Comparison of ENCODE assay signal across 8 mouse cellular contexts in the genomic region with DNA sequence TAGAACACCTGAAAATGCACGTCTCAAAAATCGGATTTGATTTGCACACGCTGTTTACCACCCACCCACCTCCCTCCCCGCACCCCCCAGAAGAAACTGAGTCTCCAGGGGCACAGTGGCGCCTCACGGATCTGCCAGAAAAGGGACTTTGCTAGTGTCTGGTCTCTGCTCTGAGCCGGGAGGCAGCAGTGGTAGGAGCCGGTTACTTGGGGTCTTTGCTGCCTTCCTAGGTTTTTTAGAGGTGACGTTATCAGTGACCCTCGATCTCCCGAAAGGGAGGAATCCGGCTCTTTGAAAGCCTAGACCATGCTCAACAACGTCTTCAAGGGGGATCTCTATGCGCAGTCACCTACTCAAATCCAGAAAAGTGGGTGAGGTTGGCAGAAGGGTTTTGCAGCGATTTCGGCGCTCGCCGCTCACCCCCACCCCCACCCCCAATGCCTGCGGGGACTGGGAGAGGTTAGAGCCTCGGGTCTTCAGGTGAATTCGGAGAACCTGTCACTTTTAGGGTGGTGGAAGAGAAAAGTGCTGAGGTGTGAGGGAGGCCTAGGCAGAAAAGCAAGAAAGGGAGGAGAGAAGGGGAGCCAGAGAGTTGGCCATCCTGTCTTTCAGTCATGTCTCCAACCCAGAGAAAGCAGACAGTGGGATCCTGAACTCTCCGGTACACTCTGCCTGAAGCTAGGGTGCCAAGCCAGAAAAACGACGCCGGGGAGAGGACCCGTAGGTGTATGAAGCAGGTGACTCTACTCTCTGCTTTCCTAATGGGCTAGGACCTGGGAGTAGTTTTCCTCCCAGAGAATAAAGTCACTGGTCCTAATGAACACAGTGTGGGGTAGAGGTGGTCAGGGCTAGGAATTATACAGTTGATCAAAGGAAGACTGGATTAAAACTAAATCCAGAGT.
A peak's percentile ranks its signal among the peaks of the same experiment; 100 is the strongest.
DNase-seq lines count a peak whose midpoint lies in the region; ATAC-seq and TF ChIP-seq lines count a peak whose summit lies in the region.

No protein-coding gene starts in this region.

- H3K27ac ChIP-seq in thymus, adult 2 months (ENCODE audit: control insufficient read depth, insufficient read depth, low read length) = peak overlapping the region; percentile 34; the same call in 1 of the 2 replicates
- peak overlapping the region; percentile 93 for H3K27ac ChIP-seq in kidney, embryonic 16.5 days (ENCODE audit: low read length)
- H3K27ac ChIP-seq in neural tube, embryonic 14.5 days (ENCODE audit: low read depth, low read length) = peak overlapping the region; percentile 86

- no peak for ATAC-seq in kidney, embryonic 16.5 days (ENCODE audit: low FRiP score, low TSS enrichment)
- no peak for ATAC-seq in neural tube, embryonic 14.5 days (ENCODE audit: low read depth)
- no peak for ATAC-seq in erythroblast, adult 5-6 weeks (replicated peaks; ENCODE audit: low FRiP score, poor library complexity, severe bottlenecking)

- H3K4me1 ChIP-seq in thymus, adult 2 months (replicated peaks; ENCODE audit: control insufficient read depth, insufficient read depth, low read length) = no peaks in the 10 kb centered on the region
- H3K4me1 ChIP-seq in kidney, embryonic 16.5 days (ENCODE audit: insufficient read depth, low read length) = peaks cover 45% of the 10 kb centered on the region
- H3K4me1 ChIP-seq in neural tube, embryonic 14.5 days (ENCODE audit: control insufficient read depth, insufficient read depth, low read length) = peaks cover 43% of the 10 kb centered on the region

- peaks cover 43% of the 10 kb centered on the region for H3K27me3 ChIP-seq in thymus, adult 2 months (ENCODE audit: control insufficient read depth, insufficient read depth, low read length)
- peaks cover 9% of the 10 kb centered on the region; the same call in 1 of the 2 replicates for H3K27me3 ChIP-seq in kidney, embryonic 16.5 days (ENCODE audit: insufficient read depth, low read length)
- H3K27me3 ChIP-seq in neural tube, embryonic 14.5 days (ENCODE audit: control insufficient read depth, insufficient read depth, low read length) = no peaks in the 10 kb centered on the region

- no peak for TF ChIP-seq POLR2A in thymus, adult 2 months (IDR thresholded peaks at IDR 0.05; ENCODE audit: control insufficient read depth, extremely low read depth, insufficient read depth, low read length, poor library complexity)

- H3K4me2 ChIP-seq in kidney, embryonic 16.5 days (replicated peaks; ENCODE audit: low read depth, low read length) = peak overlapping the region; percentile 90
- H3K4me2 ChIP-seq in neural tube, embryonic 14.5 days (ENCODE audit: low read depth, low read length) = peak overlapping the region; percentile 88

- no peak for TF ChIP-seq CTCF in thymus, adult 2 months (IDR thresholded peaks at IDR 0.05; ENCODE audit: borderline replicate concordance, control insufficient read depth, extremely low read depth, insufficient read depth, low read length, poor library complexity)

- no peaks in the 10 kb centered on the region for H3K36me3 ChIP-seq in thymus, adult 2 months (ENCODE audit: control insufficient read depth, insufficient read depth, low read length)
- H3K36me3 ChIP-seq in kidney, embryonic 16.5 days (ENCODE audit: insufficient read depth, low read length) = no peaks in the 10 kb centered on the region
- H3K36me3 ChIP-seq in neural tube, embryonic 14.5 days (ENCODE audit: control insufficient read depth, insufficient read depth, low read length) = no peaks in the 10 kb centered on the region

- peak; percentile 46 for DNase-seq in embryo, embryonic 10 days (ENCODE audit: low spot score)
- no peak for DNase-seq in embryo, embryonic 9.5 days (ENCODE audit: extremely low spot score)
- DNase-seq in thymus, adult 2 months = no peak
- DNase-seq in thymus, postnatal 36 days = no peak
- no peak for DNase-seq in layer of hippocampus, adult 18-20 months (ENCODE audit: low spot score in 2 of 2)

- WGBS in thymus, adult 2 months = 5% methylated on average over 27 of the region's 27 CpGs
- WGBS in kidney, embryonic 16.5 days = 2% methylated on average over 27 of the region's 27 CpGs
- 1% methylated on average over 27 of the region's 27 CpGs for WGBS in neural tube, embryonic 14.5 days

- H3K9me3 ChIP-seq in kidney, embryonic 16.5 days (ENCODE audit: low read length) = no peaks in the 10 kb centered on the region
- H3K9me3 ChIP-seq in neural tube, embryonic 14.5 days (ENCODE audit: control insufficient read depth, low read length) = no peaks in the 10 kb centered on the region

- H3K4me3 ChIP-seq in thymus, adult 2 months (ENCODE audit: control insufficient read depth, insufficient read depth, low read length) = no peak overlapping the region
- peak overlapping the region; percentile 56 for H3K4me3 ChIP-seq in kidney, embryonic 16.5 days (ENCODE audit: low read length)
- H3K4me3 ChIP-seq in neural tube, embryonic 14.5 days (ENCODE audit: low read depth, low read length) = peak overlapping the region; percentile 12; the same call in 1 of the 2 replicates

- peak overlapping the region; percentile 76 for H3K9ac ChIP-seq in kidney, embryonic 16.5 days (replicated peaks; ENCODE audit: low read length)
- H3K9ac ChIP-seq in neural tube, embryonic 14.5 days (replicated peaks; ENCODE audit: low read depth, low read length) = peak overlapping the region; percentile 39; the same call in 1 of the 2 replicates

Comparison
In these comparisons a context has a peak if more than half of its experiments do, and no peak if none do; other contexts are left out.
1. H3K27ac ChIP-seq: peak in every context shown above with its lines; median percentile 93 in kidney, embryonic 16.5 days; 86 in neural tube, embryonic 14.5 days; 34 in thymus, adult 2 months.